Mouse (Mus musculus): ENCODE measurements around the gene Carf.

GRCm38 (mm10) chr1:60098024-60098781 lies at the start of gene Carf, which contains the start of gene Wdr12:
- TF ChIP-seq CTCF (IDR thresholded peaks at IDR 0.05; ENCODE audit: control insufficient read depth, insufficient read depth, insufficient read length), result no peak
- TF ChIP-seq MYOG (IDR thresholded peaks at IDR 0.05; ENCODE audit: control insufficient read depth, extremely low read depth, insufficient read length), result no peak
- TF ChIP-seq CEBPB (IDR thresholded peaks at IDR 0.05; ENCODE audit: low read depth), result no peak

All from C2C12 (cell line).